Mouse (Mus musculus): Measurements from ENCODE around the gene Acer1. TPM values are rescaled to one million over a fixed set of nuclear protein-coding genes. Genes with fewer than 3 reads are reported as not detected.

Acer1 gene
- polyA plus RNA-seq (2015; fragmentation: Nextera tagmentation; extraction: Ambion mirVana) = not detected in 2 replicates

GRCm38 (mm10) chr17:56982013-56982412, at the start of gene Acer1:
Acer1 (minus strand) TSS chr17:56982126.
- 62% methylated on average over 5 of the region's 5 CpGs for WGBS (ENCODE audit: insufficient replicate concordance)
- Histone ChIP-seq H3K4me2 (no peak within 1 kb of the TSS), H3K27ac (replicated peaks) (no peak within 1 kb of the TSS), H3K4me3 (replicated peaks) (no peak within 1 kb of the TSS), H3K9ac (no peak within 1 kb of the TSS), H3K36me3 (replicated peaks) (no peaks in the 10 kb centered on the region), H3K9me3 (replicated peaks) (no peaks in the 10 kb centered on the region), H3K4me1 (replicated peaks) (0 out of 2 replicates have a peak, but pooled peaks cover 7% of the 10 kb centered on the region), H3K27me3 (no peaks in the 10 kb centered on the region)
- ATAC-seq (ENCODE audit: insufficient read depth) = no peak

GRCm38 (mm10) chr17:57030931-57031660, 49.2 kb upstream of the Acer1 start, which contains the start of gene Khsrp:
Khsrp (minus strand) TSS chr17:57031522.
- ATAC-seq (ENCODE audit: insufficient read depth) = no peak
- H3K27ac ChIP-seq (replicated peaks) = peak within 1 kb of the TSS; percentile 94

GRCm38 (mm10) chr17:57029691-57030090, 47.8 kb upstream of the Acer1 start:
- no peaks in the 10 kb centered on the region for H3K9me3 ChIP-seq (replicated peaks)
- no peak for ATAC-seq (ENCODE audit: insufficient read depth)
- peaks cover 59% of the 10 kb centered on the region for H3K4me1 ChIP-seq (replicated peaks)
- H3K9ac ChIP-seq = peak overlapping the region; percentile 100
- H3K4me2 ChIP-seq = peak overlapping the region; percentile 91
- H3K4me3 ChIP-seq (replicated peaks) = peak overlapping the region; percentile 97
- peaks cover 43% of the 10 kb centered on the region for H3K36me3 ChIP-seq (replicated peaks)
- H3K27me3 ChIP-seq = no peaks in the 10 kb centered on the region
- 19% methylated on average over 8 of the region's 8 CpGs for WGBS (ENCODE audit: insufficient replicate concordance)
- peak overlapping the region; percentile 94 for H3K27ac ChIP-seq (replicated peaks)

More at GRCm38 (mm10) chr17:57030931-57031660, 49.2 kb upstream of the Acer1 start, which contains the start of gene Khsrp:
- peak within 1 kb of the TSS; percentile 100 for H3K9ac ChIP-seq
- H3K4me3 ChIP-seq (replicated peaks) = peak within 1 kb of the TSS; percentile 97
- under 1% methylated on average over 90 of the region's 99 CpGs for WGBS (ENCODE audit: insufficient replicate concordance)
- H3K9me3 ChIP-seq (replicated peaks) = no peaks in the 10 kb centered on the region
- peak within 1 kb of the TSS; percentile 91 for H3K4me2 ChIP-seq
- no peaks in the 10 kb centered on the region for H3K27me3 ChIP-seq
- H3K36me3 ChIP-seq (replicated peaks) = peaks cover 29% of the 10 kb centered on the region
- peaks cover 54% of the 10 kb centered on the region for H3K4me1 ChIP-seq (replicated peaks)

GRCm38 (mm10) chr17:57027471-57027870, 45.5 kb upstream of the Acer1 start:
- no peak for ATAC-seq (ENCODE audit: insufficient read depth)
- H3K4me2 ChIP-seq = 0 out of 2 replicates have a peak overlapping the region, but pooled peaks have one; percentile 8
- no peak overlapping the region for H3K4me3 ChIP-seq (replicated peaks)
- H3K27ac ChIP-seq (replicated peaks) = peak overlapping the region; percentile 12; the same call in 1 of the 2 replicates
- peaks cover 65% of the 10 kb centered on the region for H3K36me3 ChIP-seq (replicated peaks)
- WGBS (ENCODE audit: insufficient replicate concordance) = 59% methylated on average over 4 of the region's 4 CpGs
- H3K9ac ChIP-seq = no peak overlapping the region
- H3K9me3 ChIP-seq (replicated peaks) = no peaks in the 10 kb centered on the region
- H3K4me1 ChIP-seq (replicated peaks) = peaks cover 70% of the 10 kb centered on the region
- H3K27me3 ChIP-seq = no peaks in the 10 kb centered on the region

GRCm38 (mm10) chr17:57020960-57021359, 39.0 kb upstream of the Acer1 start:
- Histone ChIP-seq H3K4me1 (replicated peaks) (peaks cover 69% of the 10 kb centered on the region), H3K9ac (no peak overlapping the region), H3K9me3 (replicated peaks) (no peaks in the 10 kb centered on the region), H3K36me3 (replicated peaks) (peaks cover 63% of the 10 kb centered on the region), H3K27me3 (no peaks in the 10 kb centered on the region), H3K4me3 (replicated peaks) (no peak overlapping the region), H3K27ac (replicated peaks) (peak overlapping the region; percentile 79), H3K4me2 (no peak overlapping the region)
- 29% methylated on average over 5 of the region's 5 CpGs for WGBS (ENCODE audit: insufficient replicate concordance)
- peak; percentile 33; the same call in 1 of the 2 replicates for ATAC-seq (ENCODE audit: insufficient read depth)

- ATAC-seq (ENCODE audit: insufficient read depth) = peak; percentile 79
- Histone ChIP-seq H3K27me3 (no peaks in the 10 kb centered on the region), H3K9ac (peak overlapping the region; percentile 4; the same call in 1 of the 2 replicates), H3K4me1 (replicated peaks) (peaks cover 67% of the 10 kb centered on the region), H3K4me2 (peak overlapping the region; percentile 36), H3K36me3 (replicated peaks) (peaks cover 50% of the 10 kb centered on the region), H3K9me3 (replicated peaks) (no peaks in the 10 kb centered on the region), H3K4me3 (replicated peaks) (no peak overlapping the region), H3K27ac (replicated peaks) (peak overlapping the region; percentile 79)
- WGBS (ENCODE audit: insufficient replicate concordance) = 35% methylated on average over 2 of the region's 2 CpGs
Measured at GRCm38 (mm10) chr17:57019693-57020092, 37.8 kb upstream of the Acer1 start.

- Histone ChIP-seq H3K36me3 (replicated peaks) (peaks cover 23% of the 10 kb centered on the region), H3K27ac (replicated peaks) (peak overlapping the region; percentile 90), H3K4me1 (replicated peaks) (peaks cover 43% of the 10 kb centered on the region), H3K27me3 (no peaks in the 10 kb centered on the region), H3K9ac (peak overlapping the region; percentile 75), H3K4me3 (replicated peaks) (peak overlapping the region; percentile 74), H3K4me2 (peak overlapping the region; percentile 92), H3K9me3 (replicated peaks) (no peaks in the 10 kb centered on the region)
- no peak for ATAC-seq (ENCODE audit: insufficient read depth)
- WGBS (ENCODE audit: insufficient replicate concordance) = 71% methylated on average over 13 of the region's 13 CpGs
Measured at GRCm38 (mm10) chr17:57012245-57012795, 30.4 kb upstream of the Acer1 start.

- H3K36me3 ChIP-seq (replicated peaks) = peaks cover 31% of the 10 kb centered on the region
- no peaks in the 10 kb centered on the region for H3K9me3 ChIP-seq (replicated peaks)
- peaks cover 50% of the 10 kb centered on the region for H3K4me1 ChIP-seq (replicated peaks)
- peak within 1 kb of the TSS; percentile 90 for H3K27ac ChIP-seq (replicated peaks)
- peak within 1 kb of the TSS; percentile 92 for H3K4me2 ChIP-seq
- H3K4me3 ChIP-seq (replicated peaks) = peak within 1 kb of the TSS; percentile 74
- under 1% methylated on average over 51 of the region's 51 CpGs for whole genome bisulfite sequencing (ENCODE audit: insufficient replicate concordance)
- H3K27me3 ChIP-seq = no peaks in the 10 kb centered on the region
- peak; percentile 87 for ATAC-seq (ENCODE audit: insufficient read depth)
- H3K9ac ChIP-seq = peak within 1 kb of the TSS; percentile 82
Measured at GRCm38 (mm10) chr17:57011236-57012141, 29.6 kb upstream of the Acer1 start, which contains the start of the genes Gtf2f1 and Gm17949. Gtf2f1 (minus strand) TSS chr17:57011288. Gm17949 (plus strand) TSS chr17:57011469.

- under 1% methylated on average over 19 of the region's 19 CpGs for WGBS (ENCODE audit: insufficient replicate concordance)
- Histone ChIP-seq H3K9me3 (replicated peaks) (no peaks in the 10 kb centered on the region), H3K4me2 (peak overlapping the region; percentile 92), H3K9ac (peak overlapping the region; percentile 82), H3K27me3 (no peaks in the 10 kb centered on the region), H3K4me1 (replicated peaks) (peaks cover 46% of the 10 kb centered on the region), H3K27ac (replicated peaks) (peak overlapping the region; percentile 90), H3K36me3 (replicated peaks) (peaks cover 37% of the 10 kb centered on the region), H3K4me3 (replicated peaks) (peak overlapping the region; percentile 74)
- ATAC-seq (ENCODE audit: insufficient read depth) = peak; percentile 59
Measured at GRCm38 (mm10) chr17:57010911-57011235, 28.9 kb upstream of the Acer1 start.

GRCm38 (mm10) chr17:57007137-57007905, 25.4 kb upstream of the Acer1 start:
- H3K9ac ChIP-seq = no peak overlapping the region
- H3K36me3 ChIP-seq (replicated peaks) = peaks cover 73% of the 10 kb centered on the region
- WGBS (ENCODE audit: insufficient replicate concordance) = 79% methylated on average over 13 of the region's 13 CpGs
- no peak for ATAC-seq (ENCODE audit: insufficient read depth)
- no peak overlapping the region for H3K4me3 ChIP-seq (replicated peaks)
- H3K4me2 ChIP-seq = no peak overlapping the region
- H3K27ac ChIP-seq (replicated peaks) = no peak overlapping the region
- no peaks in the 10 kb centered on the region for H3K27me3 ChIP-seq
- H3K4me1 ChIP-seq (replicated peaks) = peaks cover 56% of the 10 kb centered on the region
- no peaks in the 10 kb centered on the region for H3K9me3 ChIP-seq (replicated peaks)
